Mouse (Mus musculus) retina, postnatal 1 day (tissue): ENCODE results near the gene Pamr1.
A peak's percentile ranks its signal among the peaks of the same experiment; 100 is the strongest.

ENCODE experiments used
- DNase-seq: peaks from one replicate; pipeline ENCODE4 v3.0.0-alpha.2; 2012

Gene Pamr1

GRCm38 (mm10) chr2:102600516-102600915 is 50.7 kb downstream of the Pamr1 start:
- peak; percentile 55 for DNase-seq

- no peak for DNase-seq
Observed at GRCm38 (mm10) chr2:102610485-102610884, 60.7 kb downstream of the Pamr1 start.

DNA sequence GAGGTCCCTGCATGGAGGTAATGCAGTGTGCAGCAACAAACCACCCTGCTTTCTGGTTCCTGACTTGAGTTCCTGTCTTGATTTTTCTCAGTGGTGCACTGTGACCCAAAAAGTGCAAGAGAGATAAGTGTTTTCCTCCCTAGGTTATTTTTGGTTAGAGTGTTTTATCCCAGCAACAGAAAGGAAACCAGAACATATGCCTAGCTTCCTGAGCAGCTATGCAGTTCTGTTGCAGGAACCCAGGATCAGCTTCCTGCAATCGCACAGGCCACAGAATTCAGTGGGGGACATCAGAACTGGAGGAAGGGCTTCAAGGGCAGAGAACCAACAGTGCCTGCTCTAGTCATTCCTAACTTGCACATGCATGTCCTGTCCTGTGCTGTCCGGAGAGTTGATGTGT is 66.8 kb downstream of the Pamr1 start:
- DNase-seq = no peak

GRCm38 (mm10) chr2:102620744-102621429 is 71.1 kb downstream of the Pamr1 start:
- DNase-seq = no peak

GRCm38 (mm10) chr2:102622176-102622575 is 72.4 kb downstream of the Pamr1 start:
- no peak for DNase-seq

GRCm38 (mm10) chr2:102622943-102623342 is 73.1 kb downstream of the Pamr1 start:
- no peak for DNase-seq

- peak; percentile 11 for DNase-seq
Observed at GRCm38 (mm10) chr2:102624538-102624937, 74.7 kb downstream of the Pamr1 start.

DNA sequence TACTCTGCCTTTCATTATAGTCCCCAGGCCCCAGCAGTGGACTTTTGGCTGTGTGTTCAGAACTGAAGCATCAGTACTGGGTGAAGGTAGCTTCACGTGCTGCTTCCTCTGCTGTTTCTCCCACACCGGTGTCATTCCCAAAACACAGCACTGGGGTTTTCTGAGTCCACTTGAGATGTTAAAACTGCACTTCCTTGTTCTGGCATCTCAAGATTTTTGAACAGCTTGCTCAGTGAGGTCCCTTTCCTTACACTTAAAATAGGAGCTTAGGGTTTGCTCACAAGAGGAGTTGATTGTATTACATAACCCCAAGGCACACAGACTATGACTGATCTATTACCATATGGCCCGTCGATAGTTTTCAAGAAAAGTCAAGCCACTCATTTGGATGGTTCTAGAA is 82.5 kb downstream of the Pamr1 start:
- no peak for DNase-seq

- DNase-seq = no peak
Observed at GRCm38 (mm10) chr2:102634010-102634409, 84.2 kb downstream of the Pamr1 start.

DNA sequence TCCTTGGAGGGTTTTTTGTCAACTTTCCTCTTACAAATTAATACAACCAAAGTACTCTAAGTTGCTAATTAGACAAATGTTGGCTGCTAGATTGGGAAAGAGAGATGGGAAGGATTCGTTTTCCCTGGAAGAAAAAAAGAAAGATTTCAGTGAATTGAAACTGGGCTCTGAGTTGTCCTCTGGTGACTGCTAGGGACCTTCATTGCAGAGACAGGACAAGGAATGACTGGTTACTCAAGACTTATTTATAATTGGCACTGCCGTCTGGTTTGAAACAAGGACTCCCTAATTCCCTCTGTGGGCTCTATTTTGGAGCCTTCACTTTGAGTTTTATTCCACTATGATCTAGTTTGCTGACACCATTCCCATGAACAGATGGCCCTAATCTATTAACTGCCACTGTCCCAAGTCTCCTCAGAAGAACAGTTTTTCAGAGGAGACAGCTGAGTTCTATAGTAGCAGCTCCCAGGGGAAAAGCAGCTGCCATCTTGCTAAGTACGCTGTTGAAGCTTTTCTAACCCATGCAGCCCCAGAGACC is 85.8 kb downstream of the Pamr1 start:
- DNase-seq = peak; percentile 30

DNA sequence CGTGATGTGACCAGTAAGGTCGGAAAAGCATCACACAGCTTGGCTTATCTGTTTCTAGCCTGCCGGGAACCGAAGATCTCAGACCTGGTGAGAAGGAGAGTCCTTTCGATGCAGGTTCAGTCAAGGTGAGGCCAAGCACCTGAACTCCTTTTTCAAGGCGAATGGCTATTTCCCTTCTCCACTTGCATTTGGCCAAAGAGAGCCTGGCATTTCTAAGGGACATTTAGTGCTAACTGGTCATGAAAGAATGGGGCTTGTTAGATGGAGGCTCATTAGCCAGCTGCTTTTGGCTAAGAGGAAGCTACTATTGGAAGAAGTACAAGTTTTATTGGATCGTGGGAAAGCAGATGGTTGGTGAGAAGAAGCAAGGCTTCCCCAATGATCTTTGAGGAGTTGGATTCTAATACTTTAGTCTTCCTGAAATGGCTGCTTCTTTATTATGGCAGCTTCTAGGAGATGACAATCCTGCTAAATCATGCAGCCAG is 86.3 kb downstream of the Pamr1 start:
- DNase-seq = no peak

DNA sequence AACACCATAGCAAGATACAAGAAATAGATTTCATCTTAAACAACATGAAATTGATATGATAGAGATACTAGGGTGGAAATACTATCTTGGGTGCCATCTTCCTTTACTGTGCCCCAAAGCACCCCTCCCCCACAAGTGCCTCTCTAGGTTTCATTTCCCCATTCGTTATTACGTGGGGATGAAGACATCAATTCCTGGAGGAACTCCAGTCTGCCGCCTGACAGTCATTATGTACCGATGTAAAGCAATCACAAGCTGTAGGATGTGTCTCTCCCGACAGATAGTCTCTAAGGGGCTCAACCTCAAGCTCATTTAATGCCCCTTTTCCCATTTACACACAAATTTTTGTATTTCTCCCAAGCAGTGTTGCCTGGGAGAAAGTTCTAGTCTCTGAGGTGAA is 88.3 kb downstream of the Pamr1 start:
- no peak for DNase-seq

DNA sequence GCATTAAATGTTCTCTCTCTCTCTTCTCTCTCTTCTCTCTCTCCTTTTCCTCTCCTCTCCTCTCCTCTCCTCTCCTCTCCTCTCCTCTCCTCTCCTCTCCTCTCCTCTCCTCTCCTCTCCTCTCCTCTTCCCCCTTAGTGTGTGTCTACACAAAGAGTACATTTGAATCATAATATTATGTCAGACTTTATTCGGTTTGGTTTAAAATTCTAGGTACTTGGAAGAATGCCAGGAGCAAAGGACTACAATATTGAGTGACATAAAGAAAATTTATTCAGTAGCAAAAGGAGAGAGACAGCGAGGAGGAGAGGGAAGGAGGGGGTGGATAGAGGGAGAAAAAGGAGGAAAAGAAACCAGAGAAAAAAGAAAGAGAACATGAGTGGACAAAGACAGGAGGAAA is 88.9 kb downstream of the Pamr1 start:
- DNase-seq = no peak

DNA sequence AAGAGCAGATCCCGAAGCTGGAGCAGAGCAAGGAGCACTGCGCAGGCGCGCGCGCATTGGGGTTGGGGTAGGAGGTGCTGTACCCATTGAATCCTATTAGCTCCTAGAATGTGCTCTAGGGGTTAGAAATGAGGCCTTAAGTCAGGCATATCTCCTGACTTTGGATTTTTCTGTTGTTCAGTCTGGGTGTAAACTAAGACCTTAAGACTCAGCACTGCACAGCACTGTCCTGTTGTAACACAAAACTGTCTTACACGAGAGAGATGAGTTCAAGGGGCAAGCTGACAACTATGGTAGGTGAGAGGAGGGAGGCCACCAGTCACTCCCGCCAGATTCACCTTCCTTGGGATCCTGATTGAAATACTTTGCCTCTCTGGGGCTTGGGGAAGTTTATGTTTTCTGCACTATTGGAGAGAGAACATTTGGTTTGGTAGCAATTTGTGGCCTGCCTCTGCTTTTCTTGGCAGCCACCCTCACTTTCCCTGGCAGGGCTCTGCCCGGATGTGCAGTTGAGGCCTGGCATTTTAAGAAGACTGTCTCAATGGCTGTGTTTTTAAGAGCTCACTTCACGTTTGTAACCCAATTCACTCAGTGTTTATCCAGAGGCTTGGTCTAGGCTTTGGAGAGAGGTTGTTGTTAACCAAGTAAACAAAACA is 99.2 kb downstream of the Pamr1 start:
- no peak for DNase-seq

DNA sequence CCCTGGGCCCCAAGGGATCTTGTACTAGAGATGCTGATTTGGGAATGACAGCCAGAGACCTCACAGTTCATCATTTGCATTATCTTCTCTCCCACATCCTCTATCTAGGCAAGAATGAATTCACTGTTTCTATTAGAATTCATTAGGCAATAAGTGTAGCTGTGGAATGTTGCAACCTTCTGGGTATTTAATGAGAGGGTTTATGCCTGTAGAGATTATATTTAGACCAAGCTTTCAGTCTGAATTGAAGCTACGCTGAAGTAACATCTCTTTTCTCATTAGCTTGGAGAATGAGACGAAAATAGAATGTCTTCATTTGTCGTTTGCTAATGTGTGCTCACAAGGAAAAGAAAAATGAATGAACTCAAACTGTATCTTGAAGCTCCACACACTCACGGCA is 100.5 kb downstream of the Pamr1 start:
- DNase-seq = no peak

GRCm38 (mm10) chr2:102655966-102656725 is 106.3 kb downstream of the Pamr1 start:
- no peak for DNase-seq

- DNase-seq = peak; percentile 75
Observed at GRCm38 (mm10) chr2:102657726-102658125, 107.9 kb downstream of the Pamr1 start.

DNA sequence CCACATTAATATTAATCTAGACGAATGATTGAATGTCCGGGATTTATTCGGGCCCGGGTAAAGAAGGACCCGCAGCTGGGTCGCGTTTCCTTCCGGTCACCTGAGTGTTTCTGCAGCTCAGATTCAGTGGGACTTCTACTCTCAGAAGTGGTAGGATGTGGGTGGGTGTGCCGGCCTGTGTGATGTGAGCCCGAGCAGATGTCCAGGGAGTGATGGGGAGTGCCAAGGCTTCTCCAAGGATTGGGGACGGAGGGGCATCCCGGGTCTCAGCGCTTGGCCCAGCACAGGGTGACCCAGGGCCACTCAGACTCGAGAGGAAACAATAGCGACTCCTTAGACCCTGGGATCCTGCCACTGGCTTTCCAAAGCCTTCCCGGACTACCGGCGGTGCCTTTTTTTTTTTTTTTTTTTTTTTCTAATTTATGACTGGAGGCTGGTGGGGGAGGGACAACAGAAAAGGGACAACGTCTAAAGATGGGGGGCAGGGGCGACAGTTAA is 108.4 kb downstream of the Pamr1 start, which contains the start of gene Slc1a2:
Gene Slc1a2, plus strand, starts transcription at position 497 of the 498 bp plus-strand sequence.
- DNase-seq = peak; percentile 62

GRCm38 (mm10) chr2:102658661-102659520 is 109.1 kb downstream of the Pamr1 start:
- DNase-seq = peak; percentile 89

- DNase-seq = peak; percentile 67
Observed at GRCm38 (mm10) chr2:102659521-102659830, 109.7 kb downstream of the Pamr1 start.

DNA sequence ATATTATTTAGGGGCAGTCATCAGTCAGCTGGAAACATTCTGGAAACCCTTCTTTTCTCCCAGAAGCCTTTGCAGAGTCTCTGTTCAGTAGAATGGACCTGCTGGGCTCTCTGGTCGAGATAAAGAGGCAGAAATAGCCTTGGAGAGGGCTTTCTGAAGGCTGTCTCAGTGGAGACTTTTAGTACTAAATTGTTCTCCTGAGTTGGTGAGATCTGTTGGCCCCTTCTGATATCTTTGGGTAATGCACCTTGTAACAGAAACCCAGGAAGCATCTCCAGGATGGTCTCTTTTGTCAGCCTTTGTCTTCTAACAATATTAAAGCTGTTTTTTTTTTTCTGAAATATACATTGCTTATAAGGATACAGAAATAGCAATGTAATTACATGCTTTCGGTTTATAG is 111.2 kb downstream of the Pamr1 start:
- DNase-seq = no peak

- DNase-seq = no peak
Observed at GRCm38 (mm10) chr2:102662911-102663310, 113.1 kb downstream of the Pamr1 start.
